Mouse (Mus musculus) midbrain, embryonic 13.5 days (tissue): ENCODE data around the gene Hist2h3c2. TPM values are rescaled to one million over a fixed set of nuclear protein-coding genes. Genes with fewer than 3 reads are reported as not detected.
"Not testable (repeated sequence)": the region's sequence is repeated elsewhere in the genome, so short reads cannot be mapped to it uniquely, and the experiment has no call there.

Source experiments
- ATAC-seq: fragments of 200-750 bp; cut with Nextera tagmentation; 2 replicates; pipeline ENCODE4 v1.8.0; 2017; ENCODE audit warnings: mild to moderate bottlenecking, moderate TSS enrichment, moderate library complexity
- H3K27ac ChIP-seq: fragments of 300-500 bp; sonication (generic); 2 replicates; pipeline ENCODE4 v1.5.1; 2015; ENCODE audit warnings: inconsistent platforms, mild to moderate bottlenecking, moderate library complexity
- H3K27me3 ChIP-seq: fragments of 300-500 bp; sonication (generic); 2 replicates; pipeline ENCODE4 v1.6.1; 2015; ENCODE audit warnings: mild to moderate bottlenecking, inconsistent platforms
- H3K36me3 ChIP-seq: fragments of 300-500 bp; sonication (generic); 2 replicates; pipeline ENCODE4 v1.6.1; 2015; ENCODE audit warnings: mild to moderate bottlenecking, inconsistent platforms
- H3K4me1 ChIP-seq: fragments of 300-500 bp; sonication (generic); replicated peaks from 2 replicates; pipeline ENCODE4 v1.6.1; 2015; ENCODE audit warnings: inconsistent platforms
- H3K4me2 ChIP-seq: fragments of 300-500 bp; sonication (generic); replicated peaks from 2 replicates; pipeline ENCODE4 v1.6.1; 2015; ENCODE audit warnings: moderate library complexity, mild to moderate bottlenecking, inconsistent platforms
- H3K4me3 ChIP-seq: fragments of 300-500 bp; sonication (generic); replicated peaks from 2 replicates; pipeline ENCODE4 v1.5.1; 2015; ENCODE audit warnings: mild to moderate bottlenecking, inconsistent platforms
- H3K9ac ChIP-seq: fragments of 300-500 bp; sonication (generic); replicated peaks from 2 replicates; pipeline ENCODE4 v1.6.1; 2015; ENCODE audit warnings: mild to moderate bottlenecking, inconsistent platforms
- H3K9me3 ChIP-seq: fragments of 300-500 bp; sonication (generic); 2 replicates; pipeline ENCODE4 v1.6.1; 2016; ENCODE audit warnings: mild to moderate bottlenecking, inconsistent platforms
- WGBS: fragments of 180-500 bp; shearing (Covaris S2); methylation state at CpG from one replicate; pipeline ENCODE4 v1.1.7; 2015; 5-methylcytosine and 5-hydroxymethylcytosine counted together
- polyA plus RNA-seq: library from polyadenylated mRNA; unstranded; fragments of >200 nt; fragmentation: Nextera tagmentation; extraction: Ambion mirVana; gene quantifications from 2 replicates; pipeline ENCODE4 v1.2.1, GENCODE M21; 2015

Hist2h3c2 gene
- polyA plus RNA-seq, 1 experiment from 2014 or later, result 6.9 TPM

DNA sequence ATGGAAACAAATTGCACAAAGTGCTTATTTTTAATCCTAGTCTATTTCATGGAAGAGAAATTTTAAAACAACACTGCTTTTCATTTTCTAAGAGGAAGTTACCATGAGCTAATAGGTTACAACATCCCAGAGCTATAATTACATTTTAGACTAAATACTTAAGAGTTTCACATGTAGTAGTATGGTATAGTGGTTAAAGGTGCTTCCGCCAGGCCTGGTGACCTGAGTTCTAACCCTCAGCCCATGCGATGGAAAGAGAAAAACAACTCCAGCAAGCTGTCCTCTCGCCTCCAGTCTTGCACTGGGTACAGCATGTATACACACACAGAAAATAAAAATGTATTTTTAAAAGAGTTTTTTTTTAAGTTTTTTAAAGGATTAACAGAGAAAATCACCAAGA is 12.9 kb upstream of the Hist2h3c2 start:
- no peak overlapping the region for H3K9ac ChIP-seq
- no peak for ATAC-seq
- H3K27me3 ChIP-seq, result no peaks in the 10 kb centered on the region
- no peak overlapping the region for H3K4me3 ChIP-seq
- no peak overlapping the region for H3K4me2 ChIP-seq
- peaks cover 20% of the 10 kb centered on the region for H3K4me1 ChIP-seq
- 91% methylated on average over 3 of the region's 3 CpGs for WGBS
- no peaks in the 10 kb centered on the region for H3K9me3 ChIP-seq
- H3K36me3 ChIP-seq, result no peaks in the 10 kb centered on the region
- no peak overlapping the region for H3K27ac ChIP-seq

DNA sequence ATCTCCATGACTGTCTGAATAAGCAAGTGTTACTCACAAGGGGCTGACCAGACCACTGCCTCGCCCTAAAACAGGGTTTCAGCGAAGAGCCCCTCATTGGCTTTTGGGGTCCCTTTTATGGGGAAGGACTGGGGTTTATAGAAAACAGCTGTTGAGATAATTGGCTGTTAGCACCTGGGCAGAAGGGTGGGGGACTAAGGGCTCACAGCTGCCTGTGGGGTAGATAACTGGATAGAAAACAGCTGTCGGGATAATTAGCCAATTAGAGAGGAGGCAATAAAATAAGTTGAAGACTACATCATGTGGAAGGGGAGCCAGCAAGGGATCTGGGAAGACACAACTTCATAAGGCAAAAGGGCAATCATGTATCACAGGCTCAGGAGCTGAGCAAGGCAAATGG is 12.0 kb upstream of the Hist2h3c2 start:
- H3K4me2 ChIP-seq, result no peak overlapping the region
- WGBS, result 90% methylated on average over 3 of the region's 3 CpGs

DNA sequence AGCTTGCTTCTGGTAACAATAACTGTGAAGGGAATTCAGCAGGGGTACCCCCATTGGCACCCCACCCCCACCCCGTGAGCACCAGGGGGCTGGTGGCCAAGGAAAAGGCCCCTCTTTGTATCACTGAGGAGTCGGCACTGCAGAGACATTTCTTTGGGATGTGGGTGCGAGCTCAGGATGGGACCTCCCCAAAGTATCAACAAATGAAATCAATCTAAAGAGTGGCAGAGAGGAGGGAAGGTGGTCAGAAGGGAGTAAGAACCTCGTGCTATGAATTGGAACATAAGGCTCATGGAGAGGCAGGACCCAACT is 10.1 kb upstream of the Hist2h3c2 start:
- peaks cover 30% of the 10 kb centered on the region for H3K4me1 ChIP-seq
- no peak overlapping the region for H3K27ac ChIP-seq
- no peaks in the 10 kb centered on the region for H3K36me3 ChIP-seq
- no peaks in the 10 kb centered on the region for H3K9me3 ChIP-seq
- H3K4me3 ChIP-seq, result 0 out of 2 replicates have a peak overlapping the region, but pooled peaks have one; percentile 38
- H3K27me3 ChIP-seq, result no peaks in the 10 kb centered on the region
- no peak overlapping the region; the same call in 1 of the 2 replicates for H3K9ac ChIP-seq
- WGBS, result 58% methylated on average over 4 of the region's 4 CpGs
- peak overlapping the region; percentile 54 for H3K4me2 ChIP-seq
- no peak for ATAC-seq

More for the DNA sequence above, 12.0 kb upstream of the Hist2h3c2 start:
- Histone ChIP-seq H3K9me3 (no peaks in the 10 kb centered on the region), H3K36me3 (no peaks in the 10 kb centered on the region), H3K27me3 (no peaks in the 10 kb centered on the region), H3K9ac (no peak overlapping the region), H3K27ac (no peak overlapping the region), H3K4me3 (no peak overlapping the region), H3K4me1 (peaks cover 20% of the 10 kb centered on the region)
- ATAC-seq, result no peak

DNA sequence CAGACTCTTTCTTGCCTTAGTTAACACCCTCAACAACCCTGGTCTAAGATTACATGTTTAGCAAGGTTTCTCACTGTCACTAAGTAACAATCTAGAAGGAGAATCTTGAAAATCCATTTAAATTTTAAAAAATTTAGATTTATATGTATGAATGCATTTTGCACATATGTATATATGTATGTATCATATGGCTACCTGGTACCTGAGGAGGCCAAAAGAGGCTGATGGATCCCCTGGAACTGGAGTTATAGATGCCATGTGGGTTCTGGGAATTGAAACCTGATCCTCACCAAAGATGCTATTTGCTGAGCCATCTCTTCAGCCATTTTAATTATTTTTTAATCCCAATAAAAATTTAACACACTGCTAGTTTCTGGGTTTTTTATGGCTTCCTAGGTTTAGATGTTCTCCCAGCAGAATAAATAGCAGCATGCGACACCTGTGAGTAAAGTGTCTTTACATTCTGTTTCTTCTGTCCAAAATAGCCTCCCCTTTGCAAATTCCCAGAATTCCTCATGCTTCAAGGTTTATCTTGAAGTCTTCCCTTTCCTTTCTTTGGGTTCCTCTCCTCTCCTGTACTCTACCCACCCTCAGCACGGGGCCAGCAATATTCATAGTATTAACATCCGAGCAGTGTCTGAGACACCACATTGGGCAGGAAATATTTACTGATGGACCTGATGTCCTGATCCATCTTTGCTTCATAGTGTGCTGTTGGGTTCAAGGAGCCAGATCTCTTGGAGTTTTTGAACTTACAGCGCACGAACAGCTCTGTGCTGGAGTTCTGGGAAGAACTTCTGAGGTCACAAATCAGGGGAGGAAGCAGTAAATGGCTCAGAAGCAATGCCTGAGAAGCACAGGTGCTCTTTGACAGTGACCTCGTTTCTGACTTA is 9.5 kb upstream of the Hist2h3c2 start:
- WGBS, result 43% methylated on average over 6 of the region's 6 CpGs
- Histone ChIP-seq H3K27me3 (no peaks in the 10 kb centered on the region), H3K9ac (peak overlapping the region; percentile 61), H3K9me3 (no peaks in the 10 kb centered on the region), H3K27ac (no peak overlapping the region), H3K4me2 (peak overlapping the region; percentile 54), H3K4me1 (peaks cover 32% of the 10 kb centered on the region), H3K4me3 (peak overlapping the region; percentile 38), H3K36me3 (no peaks in the 10 kb centered on the region)
- ATAC-seq, result no peak

DNA sequence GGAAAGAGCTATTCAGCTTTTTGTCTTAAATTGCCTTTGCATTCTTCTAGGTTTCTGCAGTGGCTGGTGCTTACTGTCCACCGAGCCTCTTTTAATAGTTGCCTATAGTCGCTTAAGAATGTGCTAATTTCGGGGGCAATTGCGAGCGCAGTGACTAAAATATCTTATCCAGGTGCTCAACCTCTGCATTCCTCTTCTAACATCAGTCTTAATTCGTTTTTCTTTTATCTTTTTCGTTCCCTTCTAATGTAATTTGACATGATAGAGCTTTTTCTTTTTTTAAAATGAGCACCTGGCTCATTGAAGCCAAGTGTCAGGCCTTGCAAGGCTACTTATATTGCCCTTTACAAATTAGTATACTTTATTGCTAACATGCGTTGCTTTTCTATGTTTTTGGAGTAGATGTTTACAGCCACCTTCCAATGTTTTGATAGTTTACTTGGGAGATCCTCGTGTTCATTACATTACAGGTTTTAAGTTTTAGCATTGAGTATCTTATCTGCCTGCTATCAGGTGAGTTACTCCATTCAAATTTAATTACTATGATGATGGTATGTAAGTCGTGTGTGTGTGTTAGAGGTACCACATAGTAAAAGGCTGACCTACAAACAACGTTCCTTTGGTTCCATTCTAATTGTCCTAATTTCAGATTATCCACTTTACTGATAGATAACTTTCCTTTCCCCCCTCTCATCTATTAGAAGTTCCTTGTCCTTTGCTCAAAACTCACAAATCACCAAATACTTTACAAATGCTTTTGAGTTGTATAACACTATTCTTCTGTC is 8.6 kb upstream of the Hist2h3c2 start:
- H3K27ac ChIP-seq, result 0 out of 2 replicates have a peak overlapping the region, but pooled peaks have one; percentile 19
- 2% methylated on average over 11 of the region's 11 CpGs for WGBS
- no peak for ATAC-seq

DNA sequence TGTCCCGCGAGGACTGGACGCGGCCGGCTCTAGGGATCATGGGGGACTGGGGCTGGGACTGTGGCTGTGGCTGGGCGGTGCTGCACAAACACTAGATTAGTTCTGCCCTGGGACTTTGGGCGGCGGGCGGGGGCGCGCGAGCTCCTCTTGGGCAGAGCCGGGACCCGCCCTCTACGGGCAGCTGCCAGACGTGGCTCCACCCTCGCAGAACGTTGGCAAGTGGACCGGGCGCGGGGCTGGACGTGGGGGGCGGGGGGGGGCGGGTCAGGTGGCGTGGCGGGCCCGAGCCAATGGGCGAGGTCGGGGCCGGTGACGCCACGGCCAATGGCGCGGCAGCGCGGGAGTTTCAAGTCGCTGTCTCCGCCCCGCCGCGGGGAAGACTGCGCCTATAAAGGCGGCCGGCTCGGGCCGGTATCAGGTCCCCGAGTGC is 7.5 kb upstream of the Hist2h3c2 start, which contains the start of gene Hist2h3c1:
Gene Hist2h3c1, plus strand, starts transcription at position 259 of the 430 bp plus-strand sequence.
- peak within 1 kb of the TSS; percentile 61 for H3K9ac ChIP-seq
- not testable (repeated sequence) for H3K36me3 ChIP-seq, H3K27me3 ChIP-seq, H3K9me3 ChIP-seq
- peak; percentile 92 for ATAC-seq
- H3K27ac ChIP-seq, result peak within 1 kb of the TSS; percentile 68; the same call in 1 of the 2 replicates
- peaks cover 32% of the 10 kb centered on the region for H3K4me1 ChIP-seq
- WGBS, result 0% methylated on average over 16 of the region's 47 CpGs
- peak within 1 kb of the TSS; percentile 54 for H3K4me2 ChIP-seq
- peak within 1 kb of the TSS; percentile 39 for H3K4me3 ChIP-seq

More for the DNA sequence above, 8.6 kb upstream of the Hist2h3c2 start:
- H3K9me3 ChIP-seq, result no peaks in the 10 kb centered on the region
- peak overlapping the region; percentile 38 for H3K4me3 ChIP-seq
- H3K36me3 ChIP-seq, result no peaks in the 10 kb centered on the region
- peak overlapping the region; percentile 54 for H3K4me2 ChIP-seq
- peaks cover 32% of the 10 kb centered on the region for H3K4me1 ChIP-seq
- H3K27me3 ChIP-seq, result no peaks in the 10 kb centered on the region
- peak overlapping the region; percentile 61 for H3K9ac ChIP-seq

DNA sequence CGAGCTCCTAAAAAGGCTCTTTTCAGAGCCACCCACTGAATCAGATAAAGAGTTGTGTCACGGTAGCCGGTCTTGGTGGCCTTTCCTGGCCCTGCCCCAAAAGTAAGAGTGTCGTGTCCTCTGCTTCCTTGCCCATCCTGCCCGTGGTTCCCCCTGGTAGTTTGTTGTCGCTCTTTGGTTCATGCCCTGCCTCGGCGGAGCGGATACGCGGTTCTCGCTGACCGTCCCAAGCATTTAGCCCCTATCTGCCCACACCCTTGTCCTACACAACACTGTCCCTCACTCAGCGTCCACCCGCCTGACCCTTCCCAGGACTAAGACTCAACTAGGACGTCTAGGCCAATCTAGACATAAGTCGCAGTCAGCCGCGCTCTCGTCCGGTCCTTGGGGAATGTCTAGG is 7.1 kb upstream of the Hist2h3c2 start:
- WGBS, result 0% methylated on average over 10 of the region's 21 CpGs
- not testable (repeated sequence) for H3K36me3 ChIP-seq, H3K9me3 ChIP-seq, H3K27me3 ChIP-seq, ATAC-seq
- peak overlapping the region; percentile 68; the same call in 1 of the 2 replicates for H3K27ac ChIP-seq
- peak overlapping the region; percentile 39 for H3K4me3 ChIP-seq
- peak overlapping the region; percentile 59 for H3K9ac ChIP-seq
- H3K4me1 ChIP-seq, result peaks cover 33% of the 10 kb centered on the region
- H3K4me2 ChIP-seq, result peak overlapping the region; percentile 50

DNA sequence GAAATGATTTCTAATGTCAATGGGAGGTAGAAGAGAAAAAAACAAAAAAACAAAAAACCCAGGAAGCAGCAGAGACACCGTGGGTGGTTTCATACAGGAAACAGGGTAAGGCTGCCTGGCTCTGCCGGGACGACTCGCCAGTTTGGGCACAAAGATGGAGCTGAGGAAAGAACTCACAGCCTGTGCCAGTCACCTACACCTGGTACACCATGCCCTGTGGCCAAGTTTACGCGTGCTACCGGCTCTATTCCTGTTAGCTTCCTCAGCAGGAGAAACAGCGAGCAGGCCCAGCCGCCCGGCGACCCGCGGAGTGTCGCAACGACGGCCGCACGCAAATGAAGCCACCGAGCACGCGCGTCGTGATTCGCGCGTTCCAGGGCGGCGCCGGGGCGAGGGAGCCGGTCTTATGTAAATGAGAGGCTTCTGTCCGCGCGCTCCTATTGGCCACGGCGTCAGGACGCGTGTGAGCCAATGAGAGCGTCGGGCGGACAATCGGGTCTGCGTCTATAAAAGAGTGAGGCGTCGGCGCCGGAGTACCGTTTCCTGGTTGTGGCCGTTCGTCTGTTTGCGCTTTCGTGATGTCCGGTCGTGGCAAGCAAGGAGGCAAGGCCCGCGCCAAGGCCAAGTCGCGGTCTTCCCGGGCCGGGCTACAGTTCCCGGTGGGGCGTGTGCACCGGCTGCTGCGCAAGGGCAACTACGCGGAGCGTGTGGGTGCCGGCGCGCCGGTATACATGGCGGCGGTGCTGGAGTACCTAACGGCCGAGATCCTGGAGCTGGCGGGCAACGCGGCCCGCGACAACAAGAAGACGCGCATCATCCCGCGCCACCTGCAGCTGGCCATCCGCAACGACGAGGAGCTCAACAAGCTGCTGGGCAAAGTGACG is 6.3 kb upstream of the Hist2h3c2 start, which contains the start of gene Hist2h2aa1:
Gene Hist2h2aa1, plus strand, starts transcription at position 495 of the 884 bp plus-strand sequence.
- H3K4me3 ChIP-seq, result peak within 1 kb of the TSS; percentile 42
- ATAC-seq, result peak; percentile 87
- H3K27me3 ChIP-seq, H3K36me3 ChIP-seq, H3K9me3 ChIP-seq: not testable (repeated sequence)
- H3K4me2 ChIP-seq, result peak within 1 kb of the TSS; percentile 63
- 0% methylated on average over 28 of the region's 88 CpGs for WGBS
- peak within 1 kb of the TSS; percentile 94 for H3K27ac ChIP-seq
- H3K9ac ChIP-seq, result peak within 1 kb of the TSS; percentile 68
- H3K4me1 ChIP-seq, result peaks cover 38% of the 10 kb centered on the region

DNA sequence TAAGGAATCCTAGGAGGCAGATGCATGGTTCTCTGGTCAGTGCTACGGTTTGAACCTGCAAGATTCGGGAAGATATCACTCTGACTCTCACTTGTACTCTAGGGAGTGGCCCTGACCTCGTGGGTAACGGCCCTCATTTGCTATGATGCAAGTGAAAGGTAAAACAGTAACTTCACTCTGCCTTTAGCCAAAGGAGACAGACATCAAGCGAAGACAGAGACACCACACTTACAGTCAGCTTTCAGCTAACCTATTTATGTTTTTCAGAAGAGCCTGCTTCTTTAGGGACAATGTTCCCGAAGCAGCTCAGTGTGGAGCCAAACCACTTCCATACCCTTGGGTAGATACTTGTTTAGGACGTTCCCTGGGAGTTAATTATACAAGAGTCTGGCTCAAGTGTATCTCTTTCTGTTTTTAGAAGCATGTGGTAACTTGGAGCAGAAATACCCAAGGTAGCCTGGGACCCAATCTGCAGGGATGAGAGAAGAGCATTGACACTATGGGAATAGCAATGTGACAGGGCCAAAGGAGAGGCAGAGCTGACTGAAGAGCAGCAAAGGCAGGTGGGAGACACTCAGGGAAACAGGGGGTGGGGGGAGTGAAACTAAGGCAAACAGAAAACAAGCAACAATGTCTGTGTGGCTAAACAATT is 5.1 kb upstream of the Hist2h3c2 start:
- Histone ChIP-seq H3K4me2 (peak overlapping the region; percentile 63), H3K36me3 (no peaks in the 10 kb centered on the region), H3K4me3 (peak overlapping the region; percentile 42; the same call in 1 of the 2 replicates), H3K9me3 (no peaks in the 10 kb centered on the region), H3K27ac (peak overlapping the region; percentile 94), H3K27me3 (no peaks in the 10 kb centered on the region), H3K4me1 (peaks cover 38% of the 10 kb centered on the region), H3K9ac (no peak overlapping the region)
- ATAC-seq, result no peak
- 88% methylated on average over 7 of the region's 7 CpGs for WGBS

DNA sequence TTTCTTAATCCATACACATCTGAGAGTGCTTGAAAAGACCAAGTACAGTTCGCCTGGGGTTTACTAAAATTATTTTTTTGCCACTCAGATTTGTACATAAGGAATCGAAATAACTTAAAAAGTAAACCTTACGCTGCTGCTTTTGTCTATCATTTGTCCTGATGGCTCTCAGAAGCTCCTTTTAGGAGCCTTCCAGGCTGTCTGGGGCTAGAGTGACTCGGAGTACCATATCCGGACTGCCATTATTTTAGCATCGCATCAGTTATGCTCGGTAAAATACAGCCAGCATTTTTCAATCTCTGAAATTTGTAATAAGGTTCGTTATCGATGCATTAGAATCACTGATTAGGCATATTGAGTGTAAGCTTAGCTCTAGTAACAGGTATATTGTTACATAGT is 1.9 kb upstream of the Hist2h3c2 start:
- Histone ChIP-seq H3K36me3 (no peaks in the 10 kb centered on the region), H3K27ac (peak overlapping the region; percentile 83), H3K4me1 (peaks cover 35% of the 10 kb centered on the region), H3K4me2 (peak overlapping the region; percentile 44), H3K27me3 (no peaks in the 10 kb centered on the region), H3K9ac (peak overlapping the region; percentile 55), H3K9me3 (no peaks in the 10 kb centered on the region), H3K4me3 (peak overlapping the region; percentile 22)
- no peak for ATAC-seq
- WGBS, result 74% methylated on average over 9 of the region's 9 CpGs
